Mouse (Mus musculus) testis, adult 2 months (tissue): ENCODE measurements around the gene Rlbp1.

Experiments used
- CTCF ChIP-seq: fragments of 200-500 bp; IDR thresholded peaks from 2 replicates; pipeline ENCODE4 v1.5.1; 2012; ENCODE audit warnings: low read depth, mild to moderate bottlenecking, inconsistent platforms, low read length, moderate library complexity; ENCODE audit not compliant: control insufficient read depth, insufficient read depth, insufficient replicate concordance
- POLR2A ChIP-seq: fragments of 200-500 bp; IDR thresholded peaks from 2 replicates; pipeline ENCODE4 v1.6.1; 2012; ENCODE audit warnings: low read depth, mild to moderate bottlenecking, inconsistent platforms, low read length, moderate library complexity; ENCODE audit not compliant: control insufficient read depth

DNA sequence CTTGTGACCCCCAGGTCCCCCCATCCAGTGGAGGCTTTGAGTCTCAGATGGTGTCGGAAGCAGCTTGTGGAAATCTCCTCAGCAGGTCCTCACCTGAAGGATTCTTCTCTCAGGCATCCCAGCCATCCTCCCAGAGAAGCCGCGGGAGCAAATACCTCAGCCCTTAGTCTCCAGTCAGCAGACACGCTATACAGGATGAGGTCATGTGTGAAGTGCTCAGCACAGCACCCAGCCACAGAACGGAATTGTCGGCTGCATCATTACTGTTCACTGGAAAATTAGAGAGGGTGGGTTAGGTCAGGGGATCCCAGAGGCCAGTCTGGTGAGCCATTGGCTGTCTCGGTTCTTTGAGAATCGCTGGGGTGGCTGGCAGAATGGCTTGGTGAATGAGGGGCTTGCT, 38.0 kb downstream of the Rlbp1 start:
- TF ChIP-seq POLR2A (no peak), CTCF (no peak)
